Mouse (Mus musculus) granulocyte monocyte progenitor cell, adult 5-6 weeks (primary cell): Measurements from ENCODE around the gene Efcab1. TPM values are rescaled to one million over a fixed set of nuclear protein-coding genes. Genes with fewer than 3 reads are reported as not detected.

ENCODE experiments used
- ATAC-seq: replicated peaks from 2 replicates; pipeline ENCODE4 v1.8.0; 2016; ENCODE audit warnings: mild to moderate bottlenecking, moderate TSS enrichment, inconsistent platforms; ENCODE audit not compliant: poor library complexity, severe bottlenecking
- total RNA-seq, 2 experiments: library from RNA; stranded (forward) in 1 of 2; stranded (reverse) in 1 of 2; fragments of 200-712, 200-1000 nt in 1 of 2; fragments of >200 nt in 1 of 2; fragmentation: Nextera tagmentation in 1 of 2; gene quantifications; 2 replicates each; pipeline ENCODE4 v1.2.3; 2014 to 2017

Efcab1 gene
- total RNA-seq, 2 experiments from 2014 or later: not detected

- no peak for ATAC-seq
Observed at GRCm38 (mm10) chr16:14992461-14993107, 86.2 kb downstream of the Efcab1 start.

- no peak for ATAC-seq
Observed at GRCm38 (mm10) chr16:15014724-15015123, 108.3 kb downstream of the Efcab1 start.
